Mouse (Mus musculus): ENCODE measurements at regions not wholly inside any gene's neighbourhood (a gene's known extent, or its start where the extent isn't known, plus 50 kb on each side); places are given as distances from the start of the nearest gene placed in this dataset.

- DNase-seq, result no peak
Measured at GRCm38 (mm10) chr5:75248279-75248678, 96.2 kb downstream of the Pdgfra start.

DNA sequence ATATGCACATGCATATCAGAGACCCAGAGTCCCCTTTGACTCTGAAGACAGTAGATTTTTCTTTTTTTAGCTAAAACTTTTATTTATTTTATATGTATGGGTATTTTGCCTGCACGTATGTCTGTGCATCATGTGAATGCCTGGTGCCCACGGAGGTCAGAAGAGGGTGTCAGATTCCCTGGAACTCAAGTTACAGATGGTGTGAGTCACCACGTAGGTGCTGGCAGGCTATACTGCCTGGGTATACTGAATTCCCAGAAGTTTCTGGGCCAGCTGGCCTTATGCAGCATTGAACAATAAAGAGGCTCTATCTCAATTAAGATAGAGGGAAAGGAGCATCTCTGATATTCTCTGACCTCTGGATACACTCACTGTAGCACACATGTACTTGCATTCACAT lies 97.6 kb downstream of the Pdgfra start:
- no peak for DNase-seq

DNA sequence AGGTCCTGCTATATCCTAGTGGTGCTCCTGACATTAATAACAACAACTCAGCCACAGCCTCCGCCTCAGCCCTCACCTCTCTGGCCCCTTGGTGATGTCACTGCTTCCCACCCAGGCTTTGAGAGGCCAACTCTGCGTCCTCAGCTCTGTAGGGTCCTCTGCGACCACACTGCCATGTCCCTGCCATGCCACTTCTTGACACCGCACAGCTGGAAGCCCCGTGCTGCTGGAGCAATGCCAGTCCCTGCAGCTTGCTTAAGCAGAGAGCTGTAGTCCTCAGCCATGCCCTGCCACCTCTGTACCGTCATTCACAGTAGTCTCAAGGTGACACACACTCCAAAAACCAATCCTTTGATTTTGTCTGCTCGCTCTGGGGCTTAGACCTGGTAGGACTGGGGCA lies 101.3 kb downstream of the Pdgfra start:
- DNase-seq, result no peak

DNA sequence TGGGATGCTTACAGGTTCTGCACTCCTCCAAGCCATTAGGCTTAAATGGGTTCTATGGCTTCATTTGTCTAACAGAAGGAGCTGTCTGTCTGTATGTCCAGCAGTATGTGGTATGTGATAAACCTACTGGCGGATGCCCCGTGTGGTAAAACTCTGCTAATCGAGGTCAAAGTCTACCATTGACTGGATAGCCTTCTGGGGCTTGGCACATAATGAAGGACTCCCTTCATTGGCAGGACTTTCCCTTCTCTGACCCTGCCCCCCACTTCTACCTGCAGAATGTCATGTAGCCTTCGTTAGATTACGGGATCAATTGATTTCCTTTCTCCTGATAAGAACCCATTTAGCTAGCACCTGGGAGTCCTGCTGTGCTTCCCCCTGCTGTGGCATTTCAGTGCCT lies 101.7 kb downstream of the Pdgfra start:
- no peak for DNase-seq

DNA sequence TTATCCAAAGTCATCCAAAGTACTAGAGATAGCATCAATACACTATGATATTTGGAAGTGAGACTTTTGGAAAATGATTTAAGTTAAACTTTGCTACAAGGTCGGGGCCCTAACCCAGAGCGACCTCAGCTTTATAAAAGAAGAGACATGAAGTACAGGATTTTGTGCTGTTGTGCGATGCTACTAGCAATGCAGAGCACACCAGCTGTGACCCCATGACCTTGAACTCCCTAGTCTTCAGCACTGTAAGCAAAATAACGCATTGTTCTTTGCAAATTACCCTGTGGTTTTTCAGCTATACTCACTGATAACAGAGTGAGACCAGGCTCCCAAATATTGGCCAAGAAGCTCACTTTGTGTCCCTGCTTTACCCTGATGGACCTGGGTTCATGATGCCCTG lies 104.1 kb downstream of the Pdgfra start:
- no peak for DNase-seq

GRCm38 (mm10) chr5:75257067-75257466 lies 105.0 kb downstream of the Pdgfra start:
- no peak for DNase-seq

GRCm38 (mm10) chr5:75260247-75260646 lies 108.2 kb downstream of the Pdgfra start:
- DNase-seq, result no peak

DNA sequence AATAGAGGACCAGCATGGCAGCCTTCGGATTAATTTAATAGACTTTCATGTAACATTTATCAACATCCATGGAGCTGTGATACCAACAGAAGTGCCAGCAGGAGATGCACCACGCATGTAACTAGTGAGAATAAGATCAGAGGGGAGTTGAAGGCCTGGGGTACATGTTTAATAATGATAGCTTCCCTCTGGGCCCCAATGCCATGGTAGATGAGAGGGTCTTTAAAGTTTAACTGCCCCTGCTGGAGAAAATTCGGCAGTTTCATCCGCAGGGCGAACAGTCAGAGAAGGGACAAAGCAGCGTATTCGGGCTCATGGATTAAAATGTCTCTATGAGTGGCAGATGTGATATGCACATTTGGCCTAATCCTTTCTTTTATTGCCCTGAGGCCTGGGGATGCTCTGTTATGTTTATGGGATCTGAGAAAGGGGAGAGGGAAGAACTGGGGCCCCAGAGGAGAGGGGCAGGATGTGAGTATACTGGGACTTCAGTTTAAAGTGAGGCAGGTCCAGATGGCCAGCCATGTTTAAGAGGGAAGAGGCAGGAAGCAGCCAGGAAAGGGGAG lies 114.1 kb downstream of the Pdgfra start:
- no peak for DNase-seq

DNA sequence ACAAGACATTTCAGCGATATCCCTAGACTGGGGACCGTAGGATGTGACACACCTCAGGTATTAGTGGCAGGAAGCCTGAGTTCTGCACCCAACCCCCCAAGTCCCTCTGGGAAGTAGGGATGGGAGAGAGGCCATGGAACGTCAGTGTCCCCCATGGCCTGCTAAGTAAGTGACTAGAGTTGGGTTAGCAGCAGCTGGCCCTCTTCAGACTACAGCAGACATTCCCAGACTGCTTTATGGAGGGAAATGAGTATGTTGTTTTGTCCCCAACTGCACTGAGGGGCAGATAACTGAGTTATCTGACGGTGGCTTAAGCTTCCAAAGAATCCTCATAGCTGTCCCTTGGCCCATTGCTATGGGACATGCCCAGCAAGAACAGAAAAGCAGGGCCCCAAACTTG lies 114.8 kb downstream of the Pdgfra start:
- DNase-seq, result no peak

GRCm38 (mm10) chr5:75267766-75268165 lies 115.7 kb downstream of the Pdgfra start:
- no peak for DNase-seq

DNA sequence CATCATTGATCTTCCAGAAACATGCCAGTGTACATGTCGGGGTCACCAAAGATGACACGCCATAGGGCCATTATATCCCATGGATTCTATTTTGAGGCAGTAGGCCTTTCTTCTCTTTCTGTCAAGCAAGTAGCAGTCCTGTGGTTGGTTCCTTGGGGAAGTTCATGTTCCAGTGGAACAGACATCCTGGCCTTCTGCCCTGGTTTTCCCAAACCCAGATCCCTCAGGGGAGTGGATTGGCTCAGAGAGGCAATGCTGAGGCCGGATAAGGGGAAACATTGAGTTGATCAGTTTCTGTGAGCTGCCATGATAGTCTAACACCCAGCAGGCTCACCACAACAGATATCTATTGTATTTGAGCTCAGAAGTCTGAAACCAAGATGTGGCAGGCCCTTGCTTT lies 125.9 kb downstream of the Pdgfra start:
- no peak for DNase-seq

DNA sequence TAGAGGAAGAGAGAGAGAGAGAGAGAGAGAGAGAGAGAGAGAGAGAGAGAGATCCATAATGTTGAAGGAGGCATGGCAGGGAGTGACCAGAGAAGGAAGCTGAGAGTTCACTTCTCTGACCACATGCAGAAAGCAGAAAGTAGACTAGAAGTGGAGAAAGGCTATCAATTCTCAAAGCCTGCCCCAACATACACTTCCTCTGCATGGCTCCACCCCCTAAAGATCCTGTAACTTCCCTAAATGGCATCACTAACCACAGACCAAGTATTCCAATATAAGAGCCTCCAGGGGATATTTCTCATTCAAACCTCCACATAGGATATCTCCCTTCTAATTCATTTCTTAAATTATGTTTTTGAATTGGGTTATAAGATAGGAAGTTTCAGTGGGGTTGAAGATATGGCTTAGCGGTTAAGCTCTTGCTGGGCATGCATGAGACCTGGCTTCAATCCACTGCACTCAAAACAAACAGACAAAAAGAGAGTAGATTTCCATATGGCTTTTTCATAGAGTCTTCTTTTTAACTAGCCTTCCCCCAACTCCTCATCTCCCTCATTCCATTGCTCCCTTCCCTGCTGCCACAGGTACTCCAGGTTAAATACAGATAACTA lies 127.6 kb downstream of the Pdgfra start:
- DNase-seq, result no peak

GRCm38 (mm10) chr5:75280698-75281097 lies 128.6 kb downstream of the Pdgfra start:
- DNase-seq, result no peak

- DNase-seq, result no peak
Measured at GRCm38 (mm10) chr5:75281510-75281909, 129.4 kb downstream of the Pdgfra start.

- DNase-seq, result no peak
Measured at GRCm38 (mm10) chr5:75282617-75283016, 130.5 kb downstream of the Pdgfra start.

GRCm38 (mm10) chr5:75283841-75284240 lies 131.7 kb downstream of the Pdgfra start:
- no peak for DNase-seq

GRCm38 (mm10) chr5:75285950-75286349 lies 133.9 kb downstream of the Pdgfra start:
- no peak for DNase-seq

- DNase-seq, result peak; percentile 35
Measured at GRCm38 (mm10) chr5:75295676-75296075, 143.6 kb downstream of the Pdgfra start.

- DNase-seq, result no peak
Measured at GRCm38 (mm10) chr5:75312897-75313296, 160.8 kb downstream of the Pdgfra start.

DNA sequence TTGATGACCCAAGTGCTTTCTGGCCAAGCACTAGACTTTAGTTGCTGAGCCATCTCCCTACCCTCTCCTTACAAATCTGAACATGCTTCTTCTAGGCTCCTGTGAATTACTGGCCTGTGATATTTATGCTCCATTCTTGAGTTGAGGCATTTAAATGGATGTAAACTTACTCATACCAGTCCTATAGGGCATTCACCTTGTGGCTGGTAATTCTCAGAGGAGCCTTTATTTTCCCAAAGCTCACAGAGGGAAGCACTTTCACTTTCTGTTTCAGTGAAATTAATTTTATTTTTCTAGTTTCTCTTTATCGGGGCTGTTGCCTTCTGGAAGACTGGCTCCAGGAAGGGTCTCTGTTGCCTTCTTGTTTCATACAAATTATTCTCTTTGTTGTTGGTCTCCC lies 163.9 kb downstream of the Pdgfra start:
- no peak for DNase-seq

DNA sequence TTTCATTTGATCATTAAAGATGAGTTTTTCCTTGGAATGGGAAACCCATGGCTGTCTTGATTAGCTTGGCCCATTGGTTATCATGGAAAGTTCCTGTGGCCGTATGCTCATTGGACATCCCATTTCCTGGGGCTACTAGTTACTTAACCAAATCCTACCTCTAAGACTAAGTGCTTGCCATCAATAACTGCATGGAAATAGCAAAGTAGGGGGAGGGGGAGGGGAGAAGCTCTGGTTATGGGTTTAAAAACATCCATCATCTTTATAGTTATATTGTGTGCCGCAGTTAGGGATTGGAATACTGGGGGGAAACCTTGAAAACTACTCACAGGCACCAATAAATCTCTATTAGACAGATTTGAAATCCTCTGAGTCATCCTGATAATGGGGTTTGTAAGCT lies 168.4 kb downstream of the Pdgfra start:
- DNase-seq, result no peak

- no peak for DNase-seq
Measured at GRCm38 (mm10) chr5:75334050-75334449, 182.0 kb downstream of the Pdgfra start.

DNA sequence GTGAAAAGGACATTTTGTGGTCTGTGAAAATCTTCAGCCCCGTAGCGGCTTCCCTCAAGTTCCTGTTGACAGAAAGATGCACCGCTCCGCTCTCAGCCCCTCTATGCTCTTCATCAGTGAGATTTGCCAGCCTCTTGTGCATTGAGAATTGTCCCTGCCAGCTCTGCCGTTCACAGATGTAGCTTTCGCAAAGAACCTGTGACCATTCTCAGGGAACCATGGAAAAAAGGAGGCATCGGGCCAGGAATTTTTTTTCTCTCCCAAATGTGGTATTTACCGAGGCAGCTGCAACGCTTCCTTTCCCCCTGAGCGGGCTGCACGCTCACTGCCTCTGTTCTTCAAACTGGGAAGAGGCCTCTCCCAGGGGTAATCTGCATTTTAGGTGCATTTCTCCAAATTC lies 184.4 kb downstream of the Pdgfra start:
- DNase-seq, result peak; percentile 23

- no peak for DNase-seq
Measured at GRCm38 (mm10) chr5:75338439-75338838, 186.3 kb downstream of the Pdgfra start.

DNA sequence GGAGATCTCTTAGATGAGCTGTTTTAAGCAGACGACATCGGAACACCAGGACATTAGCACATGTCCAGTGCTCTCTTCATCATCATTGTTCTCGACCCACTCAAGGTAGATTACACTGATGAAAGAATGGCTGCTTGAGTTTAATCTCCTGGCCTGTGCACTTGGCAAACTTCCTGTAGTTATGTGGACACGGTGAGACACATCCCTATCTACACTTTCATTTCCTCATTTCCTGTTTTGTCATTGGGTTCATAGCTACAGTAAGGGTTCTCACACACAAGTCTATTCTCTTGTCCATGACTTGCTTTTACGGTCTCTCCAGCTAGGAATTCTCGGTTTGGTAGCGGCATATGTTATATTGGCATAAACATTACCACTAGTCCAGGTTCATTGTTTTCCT lies 190.5 kb downstream of the Pdgfra start:
- no peak for DNase-seq

Data from retina, postnatal 1 day (tissue).